Mouse (Mus musculus) lung, adult 10 weeks (tissue): ENCODE measurements around the gene Miox. TPM values are rescaled to one million over a fixed set of nuclear protein-coding genes. Genes with fewer than 3 reads are reported as not detected.

Experiments used
- polyA plus RNA-seq: library from polyadenylated mRNA; stranded (reverse); fragments of 350-450 nt; fragmentation: Illumina TruSeq; extraction: RNeasy Lipid Tissue Mini Kit (QIAGEN cat#74804); gene quantifications from one replicate; pipeline ENCODE4 v1.2.3, GENCODE M21; 2014; ENCODE audit warnings: low read depth, low replicate concordance; ENCODE audit not compliant: insufficient read depth

Miox gene
- polyA plus RNA-seq, result not detected

GRCm38 (mm10) chr15:89334271-89334670 is at the start of gene Miox:
Gene Miox (plus strand): TSS chr15:89334398.

GRCm38 (mm10) chr15:89315190-89315731 is 18.9 kb upstream of the Miox start, which contains the start of gene Sbf1:
Gene Sbf1 (minus strand): TSS chr15:89315311.

GRCm38 (mm10) chr15:89322670-89323522 is 11.3 kb upstream of the Miox start, which contains the start of gene Adm2:
Gene Adm2 (plus strand): TSS chr15:89322720.

GRCm38 (mm10) chr15:89355241-89356187 is 21.3 kb downstream of the Miox start, which contains the start of the genes Lmf2 and Ncaph2:
Gene Lmf2 (minus strand): TSS chr15:89355659.
Gene Ncaph2 (plus strand): TSS chr15:89355719.

GRCm38 (mm10) chr15:89373762-89374248 is 39.6 kb downstream of the Miox start, which contains the start of gene Sco2:
Gene Sco2 (minus strand): TSS chr15:89373846.

GRCm38 (mm10) chr15:89376957-89377356 is 42.8 kb downstream of the Miox start, which contains the start of gene Tymp:
Gene Tymp (minus strand): TSS chr15:89377039.

GRCm38 (mm10) chr15:89378831-89379401 is 44.7 kb downstream of the Miox start, which contains the start of gene Odf3b:
Gene Odf3b (minus strand): TSS chr15:89379282.

GRCm38 (mm10) chr15:89384617-89385016 is 50.4 kb downstream of the Miox start, which contains the start of gene Klhdc7b:
Gene Klhdc7b (plus strand): TSS chr15:89384917.

Other genes starting within 250 kb of the Miox start
- 16.0 TPM for gene Selenoo, start 245.3 kb upstream of the Miox start, polyA plus RNA-seq
- 6.4 TPM for gene Tubgcp6, start 211.3 kb upstream of the Miox start, polyA plus RNA-seq
- 10.1 TPM for gene Hdac10, start 205.7 kb upstream of the Miox start, polyA plus RNA-seq
- 26.9 TPM for gene Mapk12, start 193.7 kb upstream of the Miox start, polyA plus RNA-seq
- gene Mapk11, start 184.8 kb upstream of the Miox start, polyA plus RNA-seq, result 8.1 TPM
- gene Plxnb2, start 153.6 kb upstream of the Miox start, polyA plus RNA-seq, result 120 TPM
- gene Dennd6b, start 137.9 kb upstream of the Miox start, polyA plus RNA-seq, result 3.5 TPM
- gene Ppp6r2, start 122.8 kb upstream of the Miox start, polyA plus RNA-seq, result 13.9 TPM
- 32.8 TPM for gene Sbf1, start 19.1 kb upstream of the Miox start, polyA plus RNA-seq
- gene Adm2, start 11.7 kb upstream of the Miox start, polyA plus RNA-seq, result not detected
- 23.1 TPM for gene Lmf2, start 21.3 kb downstream of the Miox start, polyA plus RNA-seq
- 62.3 TPM for gene Ncaph2, start 21.3 kb downstream of the Miox start, polyA plus RNA-seq
- 18.5 TPM for gene Sco2, start 39.4 kb downstream of the Miox start, polyA plus RNA-seq
- 3.3 TPM for gene Tymp, start 42.6 kb downstream of the Miox start, polyA plus RNA-seq
- gene Odf3b, start 44.9 kb downstream of the Miox start, polyA plus RNA-seq, result 25.2 TPM
- not detected for gene Klhdc7b, start 50.5 kb downstream of the Miox start, polyA plus RNA-seq
- not detected for gene Syce3, start 76.1 kb downstream of the Miox start, polyA plus RNA-seq
- 5.5 TPM for gene Cpt1b, start 91.5 kb downstream of the Miox start, polyA plus RNA-seq
- 0.62 TPM for gene C730034F03Rik, start 95.2 kb downstream of the Miox start, polyA plus RNA-seq
- gene Gm44502, start 95.3 kb downstream of the Miox start, polyA plus RNA-seq, result 0.08 TPM
- 46.8 TPM for gene Chkb, start 95.5 kb downstream of the Miox start, polyA plus RNA-seq
- gene Mapk8ip2, start 119.5 kb downstream of the Miox start, polyA plus RNA-seq, result not detected
- 20.2 TPM for gene Arsa, start 143.0 kb downstream of the Miox start, polyA plus RNA-seq
- gene Shank3, start 165.2 kb downstream of the Miox start, polyA plus RNA-seq, result 16.7 TPM
- gene Acr, start 233.9 kb downstream of the Miox start, polyA plus RNA-seq, result 0.23 TPM